Mouse (Mus musculus) frontal cortex, postnatal 25 days (tissue): Measurements from ENCODE around the gene Mepce.

ENCODE experiments used
- DNase-seq, 2 experiments: peaks; one replicate each; pipeline ENCODE4 v3.0.0; 2022; ENCODE audit warnings: low spot score in 2 of 2

Gene Mepce

DNA sequence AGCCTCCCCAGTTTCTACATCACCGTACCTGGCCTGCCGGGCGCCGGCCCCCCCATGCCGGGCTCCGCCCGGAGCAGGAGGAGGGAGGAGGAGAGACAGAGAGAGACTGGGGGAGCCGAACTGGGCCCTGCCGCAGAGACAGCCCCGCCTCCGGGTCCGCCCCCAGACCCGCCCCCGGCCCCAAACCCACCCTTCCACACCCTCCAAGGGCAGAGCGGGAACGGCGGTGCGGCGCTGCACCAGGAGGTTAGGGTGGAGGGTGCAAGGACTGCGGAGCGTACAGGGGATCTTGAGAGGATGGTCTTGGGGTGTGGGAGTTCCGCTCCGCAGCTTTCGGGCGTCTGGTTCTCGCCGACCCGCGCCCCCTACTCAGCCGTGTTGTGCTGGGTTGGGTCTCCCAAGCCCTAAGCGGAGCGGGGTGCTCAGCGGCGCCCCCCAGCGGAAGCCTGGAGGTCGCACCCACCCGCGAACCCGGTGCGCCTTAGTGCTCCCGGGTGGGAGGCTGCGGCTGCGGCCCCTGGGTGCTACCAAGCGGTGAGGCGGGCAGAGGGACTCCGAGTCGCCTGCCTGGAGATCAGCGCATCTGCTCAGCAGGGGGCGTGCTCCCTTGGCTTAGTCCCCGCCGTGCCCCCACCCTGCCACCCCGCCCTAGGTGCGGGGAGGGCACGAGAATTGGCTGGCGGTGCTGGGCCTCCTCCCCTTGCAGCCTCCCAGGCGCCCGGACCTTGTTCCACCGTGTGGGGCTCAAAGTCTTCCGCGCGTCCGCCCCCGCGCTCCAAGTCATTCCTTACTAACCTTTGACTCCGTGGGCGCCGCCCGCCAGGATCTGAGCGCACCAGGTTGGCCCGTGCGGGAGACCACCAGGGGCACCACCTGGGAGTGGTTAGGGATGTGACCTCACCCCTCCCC is 46.2 kb downstream of the Mepce start, which contains the start of gene Nyap1:
Gene Nyap1 (minus strand): TSS at position 585 of the 909 bp plus-strand sequence.
- DNase-seq = peak; percentile 74 to 76

DNA sequence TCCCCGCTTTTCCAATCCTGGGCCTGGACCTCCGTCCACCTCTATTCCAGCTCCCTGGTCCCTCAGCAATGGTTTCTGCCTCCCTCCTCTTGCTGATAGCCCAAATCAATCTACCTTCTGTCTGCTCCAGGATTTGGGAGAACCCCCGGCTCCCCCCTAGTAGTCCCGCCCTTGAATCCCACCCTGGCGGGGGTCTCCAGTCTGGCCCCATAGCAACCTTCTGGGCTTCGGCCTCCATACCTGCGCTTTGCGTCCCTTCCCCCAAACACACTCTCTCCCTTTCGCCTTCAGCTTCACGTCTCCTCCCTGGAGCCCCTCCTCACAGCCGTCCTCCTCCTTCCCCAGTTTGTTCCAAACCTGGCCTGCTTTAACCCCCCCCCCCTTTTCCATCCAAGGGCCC is 46.9 kb downstream of the Mepce start:
- no peak for DNase-seq

DNA sequence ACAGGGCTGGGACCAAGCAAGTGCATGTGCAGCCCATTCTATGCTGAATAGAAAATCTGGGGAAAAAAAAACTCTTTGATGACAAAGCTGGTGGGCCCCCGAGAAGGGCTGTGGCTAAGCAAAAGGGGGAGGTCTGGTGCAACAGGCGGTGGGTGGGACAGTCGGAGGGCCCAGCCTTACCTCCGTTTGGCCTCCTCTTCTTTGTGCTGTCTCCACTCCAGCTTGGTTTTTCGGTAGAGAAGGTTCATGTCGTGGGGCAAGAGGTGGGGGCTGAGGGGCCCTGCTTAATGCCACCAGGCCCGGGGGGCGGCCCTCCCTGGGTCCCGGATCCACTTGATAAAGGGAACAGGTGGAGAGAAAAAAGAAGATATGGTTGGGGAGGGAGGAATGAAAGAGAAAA is 48.0 kb downstream of the Mepce start:
- DNase-seq = no peak

DNA sequence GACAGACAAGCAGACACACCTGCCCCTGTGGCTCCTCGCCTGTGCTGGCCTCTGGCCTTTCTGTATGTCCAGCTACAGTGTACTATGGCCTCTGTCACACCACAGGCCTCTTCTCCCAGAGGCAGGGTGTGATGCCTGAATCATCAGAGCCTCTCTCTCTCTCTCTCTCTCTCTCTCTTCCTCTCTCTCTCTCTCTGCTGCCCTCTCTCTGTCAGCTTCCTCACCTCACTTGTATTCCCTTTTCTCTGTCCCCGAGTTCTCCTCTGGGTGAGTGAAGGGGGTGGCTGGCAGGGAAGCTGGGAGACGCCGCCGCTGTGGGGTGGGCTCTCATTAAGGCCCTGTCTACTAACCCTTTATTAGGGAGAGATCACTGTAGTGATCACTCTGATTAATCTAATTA is 48.9 kb downstream of the Mepce start:
- DNase-seq = no peak

DNA sequence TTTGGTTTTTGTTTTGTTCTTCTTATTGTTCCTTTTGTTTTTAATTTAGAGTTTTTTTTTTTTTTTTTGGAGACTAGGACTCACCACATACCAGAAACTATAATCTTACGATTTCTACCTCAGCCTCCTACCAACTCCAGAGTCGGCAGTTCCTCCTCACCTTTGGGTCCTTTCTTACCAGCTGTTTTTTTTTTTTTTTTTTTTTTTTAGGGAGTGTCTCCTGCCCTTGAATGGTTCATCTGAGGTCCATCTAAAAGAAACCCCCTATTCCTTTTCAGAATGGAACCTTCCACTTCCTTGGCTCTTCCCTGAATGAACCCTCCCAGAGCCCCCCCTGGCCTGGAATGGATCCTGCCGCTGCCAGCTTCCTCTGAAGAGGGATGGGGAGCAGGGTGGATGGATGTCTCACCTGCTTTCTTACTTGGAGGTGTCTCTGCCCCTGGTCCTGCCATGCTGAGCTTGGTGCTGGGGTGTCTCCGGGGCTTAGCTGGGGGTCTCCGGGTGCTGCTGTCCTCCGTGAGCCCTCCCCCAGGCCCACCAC is 50.0 kb downstream of the Mepce start:
- DNase-seq = no peak

DNA sequence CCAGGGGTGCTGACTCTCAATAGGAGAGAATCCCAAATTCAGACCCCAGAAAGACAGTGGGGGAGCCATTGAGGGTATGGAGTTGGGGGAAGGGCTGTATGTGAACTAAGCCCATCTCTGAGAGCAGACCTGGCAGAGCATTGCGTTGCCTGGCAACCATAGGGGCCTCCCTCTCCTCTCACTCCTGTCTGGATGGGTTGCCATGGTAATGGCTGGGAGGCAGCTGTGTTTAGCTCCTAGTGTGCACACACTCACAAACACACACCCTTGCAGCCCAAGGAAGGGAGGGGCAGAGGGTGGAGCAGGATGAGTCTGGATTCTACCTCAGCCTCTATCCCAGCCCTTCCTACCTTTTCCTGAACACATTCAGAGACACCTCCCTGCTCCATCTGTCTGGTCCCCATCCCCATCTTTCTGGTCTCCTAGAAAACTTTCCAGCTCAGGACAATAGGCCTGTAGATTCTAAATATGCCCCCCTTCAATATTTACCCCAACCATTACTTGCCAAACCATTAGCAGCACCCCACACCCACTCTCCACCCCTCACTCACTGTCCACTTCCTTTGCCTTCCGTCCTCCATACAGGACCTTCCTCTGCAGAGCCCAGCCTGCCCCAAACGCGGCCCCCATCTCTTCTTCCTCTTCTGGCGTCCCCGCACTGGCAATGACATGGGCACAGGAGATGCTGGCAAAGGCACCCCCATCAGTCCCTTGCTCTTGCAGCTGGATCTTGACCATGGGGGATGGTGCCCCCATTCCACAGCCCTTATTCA is 53.0 kb downstream of the Mepce start:
- peak; percentile 63 to 67 for DNase-seq

DNA sequence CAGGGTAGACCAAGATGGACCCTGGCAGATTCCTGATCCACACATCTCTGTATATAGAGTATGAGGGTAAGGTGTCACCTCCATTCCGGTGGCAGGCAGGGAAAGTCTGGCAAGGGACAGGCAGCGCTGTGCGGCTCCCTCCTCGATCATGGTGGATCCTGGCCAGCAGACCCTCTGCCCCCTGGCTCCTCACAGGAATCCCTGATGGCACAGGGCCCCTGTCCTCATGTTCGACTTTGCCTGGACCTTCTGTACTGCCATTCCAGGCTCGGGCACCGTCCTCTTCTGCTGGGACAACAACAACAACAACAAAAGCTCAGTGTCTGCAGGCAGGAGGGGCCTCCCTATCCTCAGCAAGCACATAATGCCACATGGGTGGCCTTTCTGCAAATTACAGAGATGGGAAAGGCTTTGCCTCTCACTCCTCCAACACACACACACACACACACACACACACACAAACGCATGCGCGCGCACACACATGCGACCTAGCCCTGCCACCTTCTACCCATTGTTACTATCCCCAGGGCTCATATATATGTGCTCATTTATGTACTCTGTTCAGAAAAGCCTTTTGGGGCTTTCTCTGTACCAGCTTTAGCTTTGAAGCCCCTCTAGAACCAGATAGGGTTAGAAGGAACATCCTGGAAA is 53.7 kb downstream of the Mepce start:
- no peak for DNase-seq
